Mouse (Mus musculus): Measurements from ENCODE around the gene Gm4847.

- no peak for TF ChIP-seq CTCF (IDR thresholded peaks at IDR 0.05; ENCODE audit: control insufficient read depth, insufficient read depth, insufficient replicate concordance, low read depth, low read length)
- no peak for TF ChIP-seq POLR2A (IDR thresholded peaks at IDR 0.05; ENCODE audit: control insufficient read depth, low read depth, low read length)
Observed at GRCm38 (mm10) chr1:166647593-166647992, at the start of gene Gm4847.
